Mouse (Mus musculus) urinary bladder, adult 18-20 months (tissue): ENCODE data around the gene Spata25.
"Not testable (repeated sequence)": the region's sequence is repeated elsewhere in the genome, so short reads cannot be mapped to it uniquely, and the experiment has no call there.

ENCODE experiments used
- DNase-seq, 2 experiments: peaks; one replicate each; pipeline ENCODE4 v3.0.0; 2022; ENCODE audit warnings: low spot score in 2 of 2, mixed read lengths in 2 of 2

The Spata25 gene

DNA sequence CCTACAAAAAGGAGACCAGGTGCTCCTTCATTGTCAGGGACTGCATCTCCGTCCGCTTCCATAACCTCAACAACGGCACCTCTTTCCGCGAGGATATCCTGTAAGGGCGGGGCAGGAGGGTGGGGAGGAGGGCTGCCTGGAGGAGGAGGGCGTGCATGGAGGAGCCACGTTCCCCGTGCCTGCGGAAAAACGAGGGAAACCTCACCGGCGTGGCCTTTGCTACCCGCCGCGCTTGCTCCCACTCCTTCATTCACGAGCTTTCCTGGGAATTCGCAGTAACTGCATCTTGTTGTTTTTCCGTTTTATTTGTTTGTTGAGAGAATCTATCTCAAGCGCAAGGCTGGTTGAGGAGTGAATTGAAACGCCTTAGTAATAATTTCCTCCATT, 23.0 kb downstream of the Spata25 start:
- no peak for DNase-seq

DNA sequence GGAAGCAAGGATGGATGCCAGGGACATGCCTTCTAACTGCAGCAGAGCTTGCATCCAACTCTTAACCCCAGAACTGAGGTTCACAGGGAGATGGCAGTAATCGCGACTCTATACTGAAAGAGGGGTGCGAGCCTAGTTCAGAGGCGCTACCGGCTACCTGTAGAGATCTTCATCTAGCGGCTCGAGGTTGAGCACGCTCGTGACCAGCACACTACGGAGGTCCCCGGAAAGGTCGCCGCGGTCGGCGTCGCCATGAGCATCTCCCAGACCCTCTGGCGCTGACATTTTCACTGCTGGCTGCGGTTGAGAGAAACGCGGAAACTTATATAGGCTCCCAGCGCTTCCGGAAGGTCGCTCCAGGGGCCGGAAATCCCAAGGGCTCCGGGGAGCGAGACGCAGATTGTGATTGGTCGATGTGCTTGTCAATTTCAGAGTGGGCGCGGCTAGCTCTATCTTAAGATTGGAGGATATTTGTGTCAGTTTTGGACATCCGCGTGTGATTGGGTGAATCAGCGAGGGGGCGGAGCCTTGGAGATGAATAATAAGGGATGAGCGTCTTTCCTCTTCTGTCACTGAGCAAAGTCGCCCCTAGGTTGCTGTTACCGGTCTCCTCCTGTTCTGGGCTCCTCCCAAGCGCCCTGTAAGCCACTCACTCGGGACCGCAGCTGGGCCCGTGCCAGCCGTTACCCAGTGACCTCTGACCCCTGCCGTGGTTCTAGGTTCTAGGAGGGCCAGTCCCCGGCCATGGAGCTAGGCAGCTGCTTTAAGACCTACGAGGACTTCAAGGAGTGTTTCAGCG, 23.6 kb downstream of the Spata25 start, which contains the start of the genes Acot8 and Zswim3:
Gene Acot8 (minus strand): TSS at position 350 of the 799 bp plus-strand sequence.
Gene Zswim3 (plus strand): TSS at position 566 of the 799 bp plus-strand sequence.
- DNase-seq, result peak; percentile 96 to 99

DNA sequence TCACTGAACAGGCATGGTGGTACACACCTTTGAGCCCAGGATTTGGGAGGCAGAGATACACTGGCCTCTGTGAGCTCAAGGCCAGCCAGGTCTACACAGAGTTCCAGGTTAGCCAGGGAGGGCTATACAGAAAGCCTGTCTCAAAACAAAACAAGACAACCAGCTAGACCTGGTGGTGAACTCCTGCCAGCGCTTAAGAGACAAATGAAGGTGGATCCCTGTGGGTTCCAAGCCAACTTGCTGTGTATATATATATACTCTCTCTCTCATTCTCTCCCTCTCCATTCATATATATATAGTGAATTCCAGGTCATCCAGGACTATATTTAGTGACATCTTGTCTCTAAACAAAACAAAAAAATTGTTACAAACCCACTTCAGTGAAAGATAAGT, 24.4 kb downstream of the Spata25 start:
- no peak for DNase-seq

DNA sequence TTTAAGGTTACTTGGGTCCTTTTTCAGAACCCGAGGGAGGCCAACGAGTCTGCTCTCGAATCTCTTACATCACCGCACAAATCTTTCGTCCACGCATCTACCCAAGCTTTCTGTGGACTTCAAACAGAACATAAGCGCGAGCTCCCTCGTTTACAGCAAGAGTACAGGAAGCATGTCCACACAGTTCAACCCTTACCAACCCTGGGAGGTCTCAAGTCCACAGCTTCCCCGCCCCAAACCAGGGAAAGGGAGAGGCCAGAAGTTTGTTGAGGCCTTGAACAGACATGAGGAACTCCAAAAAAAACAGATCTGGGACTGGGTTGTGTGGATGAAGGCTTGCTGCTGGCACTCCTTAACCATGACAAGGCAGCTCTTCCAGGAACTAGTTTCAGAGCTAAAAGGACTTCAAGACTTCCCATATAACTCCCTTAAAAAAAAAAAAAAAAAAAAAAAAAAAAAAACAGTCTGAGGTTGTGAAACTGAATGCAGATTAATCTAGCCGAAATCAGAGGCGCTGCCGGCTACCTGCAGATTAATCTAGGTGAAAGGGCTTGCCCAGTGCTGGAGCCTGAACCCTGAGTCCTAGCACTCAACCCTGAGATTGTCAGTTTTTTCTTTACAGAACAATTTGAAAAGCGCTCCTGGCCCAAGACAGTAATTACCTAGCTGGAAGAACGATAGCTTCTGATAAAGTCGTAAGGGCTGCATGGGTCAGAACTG, 25.0 kb downstream of the Spata25 start:
- no peak for DNase-seq

DNA sequence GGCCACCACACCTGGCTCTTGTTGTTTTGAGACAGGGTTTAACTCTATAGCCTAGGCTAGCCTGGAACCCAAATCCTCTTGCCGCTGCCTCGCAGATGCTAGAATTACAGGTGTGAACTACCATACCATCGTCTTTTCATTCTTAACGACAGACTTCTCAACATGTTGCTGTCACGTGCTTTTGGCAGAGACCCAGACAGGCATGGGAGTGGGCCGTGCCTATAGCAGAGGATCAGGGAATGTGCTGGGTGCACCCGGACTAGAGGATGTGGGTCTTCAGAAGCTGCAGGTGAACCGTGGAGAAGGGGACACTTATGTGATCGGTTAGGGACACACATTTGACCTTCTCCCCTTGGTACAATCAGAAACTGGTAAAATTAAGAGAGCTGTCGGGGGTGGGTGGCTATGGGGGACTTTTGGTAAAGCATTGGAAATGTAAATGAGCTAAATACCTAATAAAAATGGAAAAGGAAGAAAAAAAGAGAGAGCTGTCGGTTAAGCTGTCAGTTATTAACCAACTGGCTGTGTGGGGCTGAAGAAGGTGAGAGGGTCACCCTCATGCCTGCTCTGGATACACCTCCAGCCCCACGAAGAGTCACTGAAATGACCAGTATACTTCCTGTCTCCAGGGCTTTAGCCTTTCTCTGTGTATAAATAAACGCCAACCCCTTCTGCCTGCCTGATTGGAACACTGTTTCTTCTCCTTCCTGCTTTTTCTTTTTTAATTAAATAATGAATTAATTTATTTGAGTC, 27.9 kb downstream of the Spata25 start:
- no peak for DNase-seq

DNA sequence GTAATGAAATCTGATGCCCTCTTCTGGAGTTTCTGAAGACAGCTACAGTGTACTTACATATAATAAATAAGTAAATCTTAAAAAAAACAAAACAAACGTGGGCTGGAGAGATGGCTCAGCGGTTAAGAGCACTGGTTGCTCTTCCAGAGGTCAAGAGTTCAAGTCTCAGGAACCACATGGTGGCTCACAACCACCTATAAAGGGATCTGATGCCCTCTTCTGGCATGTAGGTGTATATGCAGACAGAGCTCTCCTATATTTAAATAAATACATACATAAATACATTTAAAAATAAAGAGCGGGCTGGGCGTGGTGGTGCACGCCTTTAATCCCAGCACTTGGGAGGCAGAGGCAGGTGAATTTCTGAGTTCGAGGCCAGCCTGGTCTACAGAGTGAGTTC, 29.8 kb downstream of the Spata25 start:
- not testable (repeated sequence) for DNase-seq

DNA sequence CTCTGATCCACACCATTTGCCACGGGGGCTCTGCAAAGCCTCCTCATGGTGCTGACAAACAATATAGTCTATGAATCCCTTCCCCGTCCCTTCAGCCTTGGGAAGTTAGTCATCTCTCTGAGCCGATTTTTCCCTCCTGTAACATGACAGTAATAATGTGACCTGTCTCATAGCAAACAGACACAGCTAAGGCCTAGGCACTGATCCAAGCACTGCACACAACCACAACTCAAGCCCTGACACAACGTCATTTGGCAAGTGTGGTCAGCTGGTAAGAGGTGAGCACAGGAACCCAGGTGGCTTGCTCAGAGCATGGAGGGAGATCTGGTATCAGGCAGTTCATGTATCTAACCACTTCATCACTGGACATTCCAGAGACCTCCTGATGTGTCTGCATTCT, 32.5 kb downstream of the Spata25 start:
- DNase-seq, result no peak

DNA sequence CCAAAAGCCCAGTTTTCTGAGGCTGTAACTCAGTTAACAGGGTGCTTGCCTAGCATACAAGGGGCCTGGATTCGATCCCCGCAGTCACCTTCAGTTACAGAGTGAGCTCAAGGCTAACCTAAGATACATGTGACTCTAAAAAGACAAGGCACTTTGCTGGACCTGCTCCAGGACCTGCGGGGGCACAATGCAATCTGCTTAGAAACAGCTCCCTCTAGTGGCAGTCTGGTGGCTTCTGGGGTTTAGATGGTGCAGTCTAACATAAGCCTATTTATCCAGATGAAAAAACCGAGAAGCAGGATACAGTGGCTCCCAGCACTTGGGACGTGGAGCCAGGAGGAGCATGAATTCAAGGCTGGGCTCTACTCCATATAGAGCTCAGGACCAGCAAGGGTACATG, 34.0 kb downstream of the Spata25 start:
- DNase-seq, result peak in 1 of 2 experiments; percentile 45

DNA sequence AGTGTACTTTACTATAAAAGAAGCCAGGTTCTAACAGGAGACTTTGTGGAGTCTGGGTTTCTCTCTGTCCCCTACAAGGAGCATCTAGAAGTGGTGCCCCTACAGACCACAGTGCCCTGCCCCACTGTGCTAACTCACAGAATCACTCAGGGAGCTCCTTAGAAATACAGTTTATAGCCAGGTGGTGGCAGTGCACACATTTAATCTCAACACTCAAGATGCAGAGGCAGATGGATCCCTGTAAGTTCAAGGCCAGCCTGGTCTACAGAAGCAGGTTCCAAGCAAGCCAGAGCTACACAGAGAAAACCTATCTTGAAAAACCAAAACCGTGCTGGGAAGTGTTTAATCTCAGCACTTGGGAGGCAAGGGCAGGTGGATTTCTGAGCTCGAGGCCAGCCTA, 34.6 kb downstream of the Spata25 start:
- DNase-seq, result no peak

DNA sequence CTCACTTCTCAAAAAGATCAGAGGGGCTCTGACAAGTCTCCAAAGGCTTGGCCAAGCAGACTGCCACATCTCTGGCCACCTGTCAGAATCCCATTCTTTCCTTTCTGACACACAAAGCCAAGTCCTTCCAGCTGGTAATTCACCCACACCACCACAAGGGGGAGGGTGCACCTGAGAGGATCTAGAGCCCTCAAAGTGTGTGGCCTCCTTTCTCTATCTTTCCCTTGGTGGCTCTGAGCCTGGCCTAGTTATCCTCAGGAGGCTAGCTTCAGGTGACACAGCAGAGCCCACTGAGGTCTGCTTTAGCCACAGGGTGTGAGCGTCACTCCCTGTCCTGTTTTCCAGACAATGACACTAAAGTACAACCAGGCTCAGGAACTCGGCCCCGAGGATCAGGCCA, 35.1 kb downstream of the Spata25 start:
- DNase-seq, result no peak

DNA sequence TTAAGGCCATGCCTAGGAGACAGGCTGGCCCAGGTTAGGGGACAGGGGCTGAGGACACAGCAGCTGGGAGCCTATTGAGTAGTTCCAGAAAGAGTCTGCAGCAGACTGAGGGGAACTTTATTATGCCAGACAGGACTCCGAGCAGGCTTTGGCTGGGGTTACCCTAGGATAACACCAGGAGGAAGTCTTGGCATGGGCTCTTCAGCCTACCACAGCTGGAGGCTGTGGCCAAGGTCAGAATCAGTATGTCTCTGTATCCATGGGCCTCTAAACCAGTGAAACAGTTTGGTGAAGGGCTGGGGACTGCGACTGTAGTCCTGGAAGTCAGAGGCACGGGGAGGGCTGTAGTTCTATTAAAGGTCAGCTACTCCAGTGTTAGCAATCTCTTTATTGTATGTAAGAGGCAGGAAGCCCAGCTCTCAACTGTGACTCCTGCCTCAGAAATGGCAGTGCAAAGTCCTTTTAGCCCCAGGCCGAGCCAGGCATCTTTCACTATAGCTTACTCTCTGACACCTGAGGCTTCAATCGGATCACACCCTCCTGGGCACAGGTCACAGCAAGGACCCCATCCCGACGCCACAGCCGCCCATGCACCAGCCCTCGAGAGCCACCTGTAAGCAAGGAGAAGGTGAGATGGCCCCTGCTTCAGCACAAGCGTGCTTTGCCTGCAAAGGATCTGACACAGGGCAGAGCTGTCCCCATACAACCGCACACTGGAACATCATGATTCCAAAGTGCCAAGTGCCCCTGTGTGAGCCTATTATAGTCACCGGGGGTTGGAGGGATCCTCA, 35.7 kb downstream of the Spata25 start:
- DNase-seq, result no peak

DNA sequence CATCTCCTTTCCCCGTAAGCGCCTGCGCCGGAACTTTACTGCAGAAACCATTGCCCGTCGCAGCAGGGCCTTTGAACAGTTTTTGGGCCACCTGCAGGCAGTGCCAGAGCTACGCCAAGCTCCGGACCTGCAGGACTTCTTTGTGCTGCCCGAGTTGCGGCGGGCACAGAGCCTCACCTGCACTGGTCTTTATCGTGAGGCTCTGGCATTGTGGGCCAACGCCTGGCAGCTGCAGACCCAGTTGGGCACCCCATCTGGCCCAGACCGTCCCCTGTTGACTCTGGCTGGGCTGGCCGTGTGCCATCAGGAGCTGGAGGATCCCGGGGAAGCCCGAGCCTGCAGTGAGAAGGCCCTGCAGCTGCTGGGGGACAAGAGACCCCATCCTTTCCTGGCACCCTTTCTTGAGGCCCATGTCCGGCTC, 36.5 kb downstream of the Spata25 start:
- no peak for DNase-seq

DNA sequence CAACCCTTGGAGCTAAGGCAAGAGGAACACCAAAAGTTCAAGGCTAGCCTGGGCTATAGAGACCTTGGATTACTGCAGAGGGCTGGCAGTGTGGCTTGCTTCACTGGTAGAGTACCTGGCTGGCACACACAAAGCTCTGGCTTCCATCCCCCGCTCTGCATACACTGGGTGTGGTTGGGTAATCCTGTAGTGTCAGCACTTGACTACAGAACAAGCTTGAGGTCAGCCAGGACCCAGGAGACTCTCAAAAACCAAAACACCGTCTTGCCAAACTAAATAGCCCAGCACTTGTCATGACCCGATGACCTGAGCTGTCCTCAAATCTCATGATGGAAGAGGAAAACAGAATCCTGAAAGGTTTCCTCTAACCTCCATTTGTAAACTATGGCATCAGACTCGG, 37.9 kb downstream of the Spata25 start:
- no peak for DNase-seq

DNA sequence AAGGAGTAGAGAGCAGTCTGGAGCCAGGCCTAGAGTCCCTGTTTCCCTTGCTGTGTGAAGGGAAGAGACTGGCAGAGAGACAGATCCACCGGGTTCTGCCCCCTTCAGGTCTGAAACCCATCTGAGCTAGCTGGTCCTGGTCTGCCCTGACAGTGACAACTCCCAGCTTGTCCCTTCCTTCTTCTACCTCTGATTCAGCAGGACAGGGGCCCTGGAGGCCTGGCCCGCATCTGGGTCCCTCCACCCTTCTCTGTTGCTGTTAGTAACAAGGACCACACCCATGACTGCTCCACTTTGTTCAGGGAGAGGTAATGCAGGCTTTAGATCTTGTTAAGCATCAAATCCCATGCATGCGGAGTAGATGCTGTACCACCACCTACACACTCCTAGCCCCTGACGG, 39.9 kb downstream of the Spata25 start:
- no peak for DNase-seq

DNA sequence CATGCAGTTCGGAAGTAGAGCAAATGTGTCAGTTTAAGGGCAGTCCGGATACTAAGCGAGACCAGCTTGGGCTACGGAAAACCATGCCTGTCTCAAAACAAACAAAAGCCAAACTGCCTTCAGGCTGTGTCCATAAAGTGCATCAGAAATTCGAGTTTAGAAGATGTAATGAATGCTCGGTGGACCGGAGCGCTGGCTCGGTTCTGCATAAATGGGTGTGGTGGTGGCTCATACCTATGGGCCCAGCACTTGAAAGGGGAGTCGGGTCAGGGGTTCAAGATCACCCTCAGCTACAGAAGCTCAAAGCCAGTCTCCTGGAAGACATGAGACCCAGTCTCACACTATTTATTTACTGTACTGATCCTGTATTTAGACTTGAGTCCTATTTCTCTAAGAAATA, 40.6 kb downstream of the Spata25 start:
- no peak for DNase-seq

DNA sequence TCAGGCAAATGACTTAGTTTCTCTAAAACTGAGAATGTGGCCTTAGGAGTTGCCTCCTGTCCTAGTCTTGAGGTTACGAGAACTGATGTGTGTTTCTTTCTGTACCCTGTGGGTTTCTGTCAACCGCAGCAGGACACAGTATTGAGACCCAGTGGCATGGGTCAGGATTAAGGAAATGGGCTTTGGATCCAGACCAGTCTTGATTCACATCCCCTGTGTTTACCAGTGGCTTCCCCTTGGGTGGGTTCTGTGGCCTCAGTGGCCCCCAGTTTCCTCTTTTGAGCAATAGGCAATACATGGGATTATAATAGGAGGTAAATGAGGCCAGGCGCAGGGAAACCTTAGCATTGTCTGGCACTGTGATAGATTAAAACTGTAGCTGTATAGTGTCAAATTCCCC, 41.3 kb downstream of the Spata25 start:
- no peak for DNase-seq

DNA sequence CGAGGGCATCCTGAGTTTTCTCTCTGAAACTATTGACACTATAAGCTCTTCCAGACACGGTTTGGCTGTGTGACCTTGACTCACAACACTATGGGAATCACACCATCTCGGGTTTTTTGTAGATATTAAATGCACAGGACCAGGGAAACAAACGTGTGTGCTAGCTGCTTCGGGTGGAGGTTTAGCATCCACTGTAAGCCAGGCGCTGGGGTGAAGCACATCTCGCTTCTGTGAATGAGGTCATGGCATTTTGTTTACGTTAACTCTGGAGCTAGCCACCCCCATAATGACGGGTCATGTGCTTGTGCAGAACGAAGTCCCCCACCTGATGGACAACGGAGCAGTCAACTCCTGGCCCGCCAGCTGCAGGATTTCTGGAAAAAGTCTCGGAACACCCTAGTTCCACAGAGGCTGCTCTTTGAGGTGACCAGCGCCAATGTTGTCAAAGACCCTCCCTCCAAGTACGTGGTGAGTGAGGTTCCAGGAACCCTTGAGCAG, 41.9 kb downstream of the Spata25 start:
- DNase-seq, result no peak

DNA sequence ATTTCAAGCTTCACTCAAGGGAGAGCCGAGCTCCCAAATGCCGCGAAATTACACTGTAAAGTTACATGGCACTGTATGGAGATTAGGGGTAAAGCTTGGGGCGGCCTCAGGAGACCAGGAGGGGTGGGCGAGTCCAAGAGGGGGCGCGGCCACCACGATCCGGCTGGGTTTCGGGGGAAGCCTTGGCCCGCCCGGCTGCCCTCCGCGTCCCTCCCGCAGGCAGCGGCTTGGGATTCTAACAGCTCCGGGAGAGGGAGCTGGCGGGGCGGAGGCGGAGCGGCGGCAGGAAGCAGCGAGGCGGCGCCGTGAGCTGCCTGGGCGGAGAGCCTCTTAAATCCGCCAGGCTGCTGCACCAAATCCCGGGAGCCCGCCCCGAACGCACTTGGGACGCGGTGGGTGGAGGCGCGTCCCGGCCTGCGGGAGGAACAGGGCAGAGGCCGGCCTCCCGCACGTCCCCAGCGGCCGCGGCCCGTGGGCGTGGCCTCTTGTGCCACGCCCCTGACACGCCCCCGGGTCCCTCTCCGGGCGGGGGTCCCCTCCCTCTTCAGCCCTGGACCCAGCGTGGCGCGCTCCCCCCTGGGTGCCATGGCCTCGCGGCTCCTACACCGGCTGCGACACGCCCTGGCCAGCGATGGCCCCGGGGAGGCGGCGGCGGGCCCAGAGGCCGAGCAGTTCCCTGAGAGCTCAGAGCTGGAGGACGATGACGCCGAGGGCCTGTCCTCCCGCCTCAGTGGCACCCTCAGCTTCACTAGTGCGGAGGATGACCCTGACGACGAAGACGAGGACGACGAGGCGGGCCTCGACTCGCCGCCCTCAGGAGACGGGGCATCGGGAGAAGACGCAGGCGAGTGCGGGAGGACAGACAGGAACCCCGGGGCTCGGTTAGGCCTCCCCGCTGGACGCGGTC, 42.6 kb downstream of the Spata25 start, which contains the start of gene Snx21:
Gene Snx21 (plus strand): TSS at position 343 of the 907 bp plus-strand sequence.
- peak; percentile 83 to 92 for DNase-seq

DNA sequence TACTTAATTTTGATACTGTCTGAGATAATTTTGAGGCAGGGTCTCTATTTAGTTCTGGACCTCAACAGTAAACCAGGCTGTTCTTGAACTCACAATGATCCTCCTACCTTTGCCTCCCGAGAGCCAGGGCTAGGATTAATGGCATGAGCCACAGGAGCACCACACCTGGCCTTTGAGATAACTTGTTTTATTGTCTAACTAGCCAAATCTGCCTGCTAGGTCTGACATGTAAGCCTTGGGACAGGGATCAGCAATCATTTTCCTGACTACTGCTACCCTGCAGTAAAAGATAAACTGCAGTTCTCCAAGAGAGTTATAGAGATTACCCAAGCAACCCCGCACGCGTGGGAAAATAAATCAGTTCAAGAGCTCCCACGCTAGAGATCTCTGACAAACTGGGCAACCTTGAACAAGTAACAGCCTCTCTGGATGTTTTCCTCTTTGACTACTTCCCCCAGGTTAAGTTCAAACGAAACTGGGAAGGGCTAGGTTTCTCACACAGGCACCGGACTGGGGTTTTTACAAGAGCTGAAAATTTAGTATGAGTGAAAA, 43.4 kb downstream of the Spata25 start:
- DNase-seq, result no peak
